Mouse (Mus musculus): ENCODE data around the gene Vmn2r47.
"Not testable (repeated sequence)": the region's sequence is repeated elsewhere in the genome, so short reads cannot be mapped to it uniquely, and the experiment has no call there.

The Vmn2r47 gene

DNA sequence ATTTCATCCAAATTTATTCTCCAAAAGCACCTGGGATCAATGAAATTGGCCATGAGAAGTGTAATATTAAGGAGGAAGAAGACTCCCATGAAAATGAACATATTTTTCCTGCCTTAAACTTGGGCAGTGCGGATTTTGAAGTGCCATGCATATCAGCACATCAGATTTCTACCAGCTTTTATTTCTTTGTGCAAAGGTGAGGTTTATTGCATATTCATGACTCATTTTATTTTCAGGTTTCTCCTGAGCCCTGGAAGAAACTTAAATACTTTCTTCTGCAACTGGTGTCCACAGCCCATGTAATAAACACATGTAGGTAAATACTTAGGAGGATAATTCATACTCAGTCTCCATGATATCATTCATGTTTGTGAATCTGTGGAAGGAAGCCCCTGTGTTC is at the start of gene Vmn2r47:
Gene Vmn2r47, minus strand, starts transcription at position 101 of the 400 bp plus-strand sequence.
- not testable (repeated sequence) for DNase-seq (ENCODE audit: low spot score in 2 of 2)

DNA sequence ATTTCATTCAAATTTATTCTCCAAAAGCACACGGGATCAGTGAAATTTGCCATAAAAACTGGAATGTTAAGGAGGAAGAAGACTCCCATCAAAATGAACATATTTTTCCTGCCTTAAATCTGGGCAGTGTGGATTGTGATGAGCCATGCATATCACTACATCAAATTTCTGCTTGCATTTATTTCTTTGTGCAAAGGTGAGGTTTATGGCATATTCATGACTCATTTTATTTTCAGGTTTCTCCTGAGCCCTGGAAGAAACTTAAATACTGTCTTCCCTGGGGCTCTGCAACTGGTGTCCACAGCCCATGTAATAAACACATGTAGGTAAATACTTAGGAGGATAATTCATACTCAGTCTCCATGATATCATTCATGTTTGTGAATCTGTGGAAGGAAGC is 70.7 kb downstream of the Vmn2r47 start, which contains the start of gene Vmn2r46:
Gene Vmn2r46, minus strand, starts transcription at position 101 of the 400 bp plus-strand sequence.
- DNase-seq (ENCODE audit: low spot score in 2 of 2), result not testable (repeated sequence)
